Mouse (Mus musculus): ENCODE data around the gene Cmbl. TPM values are rescaled to one million over a fixed set of nuclear protein-coding genes. Genes with fewer than 3 reads are reported as not detected.

The Cmbl gene
- polyA plus RNA-seq, 1 experiment = 9.2 TPM

- Histone ChIP-seq H3K4me1 (replicated peaks; ENCODE audit: control insufficient read depth, insufficient read depth, low read length) (no peaks in the 10 kb centered on the region), H3K27me3 (ENCODE audit: control insufficient read depth, insufficient read depth, low read length) (no peaks in the 10 kb centered on the region), H3K36me3 (ENCODE audit: control insufficient read depth, insufficient read depth, low read length) (no peaks in the 10 kb centered on the region), H3K27ac (ENCODE audit: control insufficient read depth, insufficient read depth, low read length) (no peak overlapping the region), H3K4me3 (ENCODE audit: control insufficient read depth, insufficient read depth, low read length) (no peak overlapping the region)
- WGBS = 94% methylated on average over 3 of the region's 3 CpGs
- no peak for DNase-seq
- TF ChIP-seq CTCF (IDR thresholded peaks at IDR 0.05; ENCODE audit: borderline replicate concordance, control insufficient read depth, extremely low read depth, insufficient read depth, low read length, poor library complexity) (no peak), POLR2A (IDR thresholded peaks at IDR 0.05; ENCODE audit: control insufficient read depth, extremely low read depth, insufficient read depth, low read length, poor library complexity) (no peak)
Observed at GRCm38 (mm10) chr15:31611027-31611426, 45.8 kb downstream of the Cmbl start.

- TF ChIP-seq CTCF (IDR thresholded peaks at IDR 0.05; ENCODE audit: borderline replicate concordance, control insufficient read depth, extremely low read depth, insufficient read depth, low read length, poor library complexity) = no peak
- TF ChIP-seq POLR2A (IDR thresholded peaks at IDR 0.05; ENCODE audit: control insufficient read depth, extremely low read depth, insufficient read depth, low read length, poor library complexity) = no peak
- no peak for DNase-seq
- Histone ChIP-seq H3K4me3 (ENCODE audit: control insufficient read depth, insufficient read depth, low read length) (no peak overlapping the region), H3K4me1 (replicated peaks; ENCODE audit: control insufficient read depth, insufficient read depth, low read length) (no peaks in the 10 kb centered on the region), H3K36me3 (ENCODE audit: control insufficient read depth, insufficient read depth, low read length) (no peaks in the 10 kb centered on the region), H3K27me3 (ENCODE audit: control insufficient read depth, insufficient read depth, low read length) (no peaks in the 10 kb centered on the region), H3K27ac (ENCODE audit: control insufficient read depth, insufficient read depth, low read length) (no peak overlapping the region)
- 97% methylated on average over 4 of the region's 4 CpGs for WGBS
Observed at GRCm38 (mm10) chr15:31611976-31612375, 46.8 kb downstream of the Cmbl start.

GRCm38 (mm10) chr15:31613826-31614453 is 48.8 kb downstream of the Cmbl start:
- WGBS = 90% methylated on average over 6 of the region's 6 CpGs
- Histone ChIP-seq H3K36me3 (ENCODE audit: control insufficient read depth, insufficient read depth, low read length) (no peaks in the 10 kb centered on the region), H3K27ac (ENCODE audit: control insufficient read depth, insufficient read depth, low read length) (no peak overlapping the region), H3K4me1 (replicated peaks; ENCODE audit: control insufficient read depth, insufficient read depth, low read length) (no peaks in the 10 kb centered on the region), H3K4me3 (ENCODE audit: control insufficient read depth, insufficient read depth, low read length) (no peak overlapping the region), H3K27me3 (ENCODE audit: control insufficient read depth, insufficient read depth, low read length) (no peaks in the 10 kb centered on the region)
- TF ChIP-seq POLR2A (IDR thresholded peaks at IDR 0.05; ENCODE audit: control insufficient read depth, extremely low read depth, insufficient read depth, low read length, poor library complexity) (no peak), CTCF (IDR thresholded peaks at IDR 0.05; ENCODE audit: borderline replicate concordance, control insufficient read depth, extremely low read depth, insufficient read depth, low read length, poor library complexity) (no peak)
- no peak for DNase-seq

GRCm38 (mm10) chr15:31614666-31615065 is 49.5 kb downstream of the Cmbl start:
- TF ChIP-seq CTCF (IDR thresholded peaks at IDR 0.05; ENCODE audit: borderline replicate concordance, control insufficient read depth, extremely low read depth, insufficient read depth, low read length, poor library complexity) (no peak), POLR2A (IDR thresholded peaks at IDR 0.05; ENCODE audit: control insufficient read depth, extremely low read depth, insufficient read depth, low read length, poor library complexity) (no peak)
- no peak for DNase-seq
- no peak overlapping the region for H3K4me3 ChIP-seq (ENCODE audit: control insufficient read depth, insufficient read depth, low read length)
- H3K27me3 ChIP-seq (ENCODE audit: control insufficient read depth, insufficient read depth, low read length) = no peaks in the 10 kb centered on the region
- H3K27ac ChIP-seq (ENCODE audit: control insufficient read depth, insufficient read depth, low read length) = no peak overlapping the region
- H3K4me1 ChIP-seq (replicated peaks; ENCODE audit: control insufficient read depth, insufficient read depth, low read length) = no peaks in the 10 kb centered on the region
- WGBS = 93% methylated on average over 2 of the region's 2 CpGs
- H3K36me3 ChIP-seq (ENCODE audit: control insufficient read depth, insufficient read depth, low read length) = no peaks in the 10 kb centered on the region

GRCm38 (mm10) chr15:31617261-31617660 is 52.1 kb downstream of the Cmbl start:
- Histone ChIP-seq H3K4me1 (replicated peaks; ENCODE audit: control insufficient read depth, insufficient read depth, low read length) (no peaks in the 10 kb centered on the region), H3K27me3 (ENCODE audit: control insufficient read depth, insufficient read depth, low read length) (no peaks in the 10 kb centered on the region), H3K36me3 (ENCODE audit: control insufficient read depth, insufficient read depth, low read length) (no peaks in the 10 kb centered on the region), H3K4me3 (ENCODE audit: control insufficient read depth, insufficient read depth, low read length) (no peak overlapping the region), H3K27ac (ENCODE audit: control insufficient read depth, insufficient read depth, low read length) (no peak overlapping the region)
- TF ChIP-seq CTCF (IDR thresholded peaks at IDR 0.05; ENCODE audit: borderline replicate concordance, control insufficient read depth, extremely low read depth, insufficient read depth, low read length, poor library complexity) (no peak), POLR2A (IDR thresholded peaks at IDR 0.05; ENCODE audit: control insufficient read depth, extremely low read depth, insufficient read depth, low read length, poor library complexity) (no peak)
- no peak for DNase-seq
- 75% methylated on average over 9 of the region's 9 CpGs for WGBS

- WGBS = 97% methylated on average over 8 of the region's 8 CpGs
- H3K4me3 ChIP-seq (ENCODE audit: control insufficient read depth, insufficient read depth, low read length) = no peak overlapping the region
- H3K27me3 ChIP-seq (ENCODE audit: control insufficient read depth, insufficient read depth, low read length) = no peaks in the 10 kb centered on the region
- no peaks in the 10 kb centered on the region for H3K36me3 ChIP-seq (ENCODE audit: control insufficient read depth, insufficient read depth, low read length)
- DNase-seq = no peak
- TF ChIP-seq CTCF (IDR thresholded peaks at IDR 0.05; ENCODE audit: borderline replicate concordance, control insufficient read depth, extremely low read depth, insufficient read depth, low read length, poor library complexity) = no peak
- TF ChIP-seq POLR2A (IDR thresholded peaks at IDR 0.05; ENCODE audit: control insufficient read depth, extremely low read depth, insufficient read depth, low read length, poor library complexity) = no peak
- H3K4me1 ChIP-seq (replicated peaks; ENCODE audit: control insufficient read depth, insufficient read depth, low read length) = no peaks in the 10 kb centered on the region
- H3K27ac ChIP-seq (ENCODE audit: control insufficient read depth, insufficient read depth, low read length) = no peak overlapping the region
Observed at GRCm38 (mm10) chr15:31619521-31619920, 54.3 kb downstream of the Cmbl start.

All from thymus, adult 2 months (tissue).